Mouse (Mus musculus): ENCODE measurements around the gene Slc25a26. TPM values are rescaled to one million over a fixed set of nuclear protein-coding genes. Genes with fewer than 3 reads are reported as not detected.

The Slc25a26 gene
- polyA plus RNA-seq, 1 experiment from 2014 or later = 7.7 TPM

- Histone ChIP-seq H3K36me3 (no peaks in the 10 kb centered on the region), H3K27me3 (no peaks in the 10 kb centered on the region), H3K4me3 (no peak overlapping the region), H3K27ac (no peak overlapping the region), H3K9me3 (no peaks in the 10 kb centered on the region), H3K9ac (no peak overlapping the region), H3K4me1 (replicated peaks) (no peaks in the 10 kb centered on the region), H3K4me2 (no peak overlapping the region)
- WGBS = 79% methylated on average over 1 of the region's 1 CpGs
- no peak for ATAC-seq (ENCODE audit: low FRiP score)
Measured at GRCm38 (mm10) chr6:94561346-94561745, 61.2 kb downstream of the Slc25a26 start.

- H3K9me3 ChIP-seq = no peaks in the 10 kb centered on the region
- no peak for ATAC-seq (ENCODE audit: low FRiP score)
- H3K27ac ChIP-seq = no peak overlapping the region
- H3K4me1 ChIP-seq (replicated peaks) = no peaks in the 10 kb centered on the region
- WGBS = 64% methylated on average over 8 of the region's 8 CpGs
- H3K4me3 ChIP-seq = no peak overlapping the region
- H3K9ac ChIP-seq = no peak overlapping the region
- H3K36me3 ChIP-seq = no peaks in the 10 kb centered on the region
- H3K27me3 ChIP-seq = no peaks in the 10 kb centered on the region
- no peak overlapping the region for H3K4me2 ChIP-seq
Measured at GRCm38 (mm10) chr6:94563203-94563940, 63.2 kb downstream of the Slc25a26 start.

GRCm38 (mm10) chr6:94565766-94566165 is 65.6 kb downstream of the Slc25a26 start:
- Histone ChIP-seq H3K9ac (no peak overlapping the region), H3K27ac (no peak overlapping the region), H3K27me3 (no peaks in the 10 kb centered on the region), H3K4me2 (no peak overlapping the region), H3K36me3 (no peaks in the 10 kb centered on the region), H3K9me3 (no peaks in the 10 kb centered on the region), H3K4me3 (no peak overlapping the region), H3K4me1 (replicated peaks) (no peaks in the 10 kb centered on the region)
- ATAC-seq (ENCODE audit: low FRiP score) = no peak
- WGBS = 93% methylated on average over 2 of the region's 2 CpGs

- WGBS = 97% methylated on average over 2 of the region's 2 CpGs
- H3K4me1 ChIP-seq (replicated peaks) = no peaks in the 10 kb centered on the region
- no peaks in the 10 kb centered on the region for H3K27me3 ChIP-seq
- no peak overlapping the region for H3K4me2 ChIP-seq
- no peak overlapping the region for H3K27ac ChIP-seq
- no peak overlapping the region for H3K9ac ChIP-seq
- H3K9me3 ChIP-seq = no peaks in the 10 kb centered on the region; the same call in 1 of the 2 replicates
- no peak overlapping the region for H3K4me3 ChIP-seq
- ATAC-seq (ENCODE audit: low FRiP score) = no peak
- no peaks in the 10 kb centered on the region for H3K36me3 ChIP-seq
Measured at GRCm38 (mm10) chr6:94568040-94568439, 67.9 kb downstream of the Slc25a26 start.

- no peak for ATAC-seq (ENCODE audit: low FRiP score)
Measured at GRCm38 (mm10) chr6:94575526-94576166, 75.5 kb downstream of the Slc25a26 start.

GRCm38 (mm10) chr6:94577991-94578390 is 77.9 kb downstream of the Slc25a26 start:
- Histone ChIP-seq H3K4me1 (replicated peaks) (peaks cover 26% of the 10 kb centered on the region), H3K27ac (peak overlapping the region; percentile 40), H3K9ac (no peak overlapping the region), H3K4me3 (no peak overlapping the region), H3K36me3 (no peaks in the 10 kb centered on the region), H3K27me3 (no peaks in the 10 kb centered on the region), H3K4me2 (no peak overlapping the region), H3K9me3 (no peaks in the 10 kb centered on the region)
- WGBS = 13% methylated on average over 8 of the region's 8 CpGs
- ATAC-seq (ENCODE audit: low FRiP score) = peak; percentile 75; the same call in 1 of the 2 replicates

More at GRCm38 (mm10) chr6:94575526-94576166, 75.5 kb downstream of the Slc25a26 start:
- H3K9me3 ChIP-seq = no peaks in the 10 kb centered on the region; the same call in 1 of the 2 replicates
- 0 out of 2 replicates have a peak overlapping the region, but pooled peaks have one; percentile 43 for H3K9ac ChIP-seq
- H3K27me3 ChIP-seq = no peaks in the 10 kb centered on the region
- H3K4me1 ChIP-seq (replicated peaks) = peaks cover 26% of the 10 kb centered on the region
- no peaks in the 10 kb centered on the region for H3K36me3 ChIP-seq
- 0 out of 2 replicates have a peak overlapping the region, but pooled peaks have one; percentile 8 for H3K4me2 ChIP-seq
- no peak overlapping the region for H3K4me3 ChIP-seq
- H3K27ac ChIP-seq = peak overlapping the region; percentile 67
- WGBS = 28% methylated on average over 9 of the region's 9 CpGs

- WGBS = 92% methylated on average over 9 of the region's 9 CpGs
- Histone ChIP-seq H3K36me3 (no peaks in the 10 kb centered on the region), H3K9ac (no peak overlapping the region), H3K27ac (no peak overlapping the region), H3K4me1 (replicated peaks) (0 out of 2 replicates have a peak, but pooled peaks cover 6% of the 10 kb centered on the region), H3K9me3 (no peaks in the 10 kb centered on the region), H3K4me2 (no peak overlapping the region), H3K27me3 (no peaks in the 10 kb centered on the region), H3K4me3 (no peak overlapping the region)
- no peak for ATAC-seq (ENCODE audit: low FRiP score)
Measured at GRCm38 (mm10) chr6:94582055-94582454, 81.9 kb downstream of the Slc25a26 start.

DNA sequence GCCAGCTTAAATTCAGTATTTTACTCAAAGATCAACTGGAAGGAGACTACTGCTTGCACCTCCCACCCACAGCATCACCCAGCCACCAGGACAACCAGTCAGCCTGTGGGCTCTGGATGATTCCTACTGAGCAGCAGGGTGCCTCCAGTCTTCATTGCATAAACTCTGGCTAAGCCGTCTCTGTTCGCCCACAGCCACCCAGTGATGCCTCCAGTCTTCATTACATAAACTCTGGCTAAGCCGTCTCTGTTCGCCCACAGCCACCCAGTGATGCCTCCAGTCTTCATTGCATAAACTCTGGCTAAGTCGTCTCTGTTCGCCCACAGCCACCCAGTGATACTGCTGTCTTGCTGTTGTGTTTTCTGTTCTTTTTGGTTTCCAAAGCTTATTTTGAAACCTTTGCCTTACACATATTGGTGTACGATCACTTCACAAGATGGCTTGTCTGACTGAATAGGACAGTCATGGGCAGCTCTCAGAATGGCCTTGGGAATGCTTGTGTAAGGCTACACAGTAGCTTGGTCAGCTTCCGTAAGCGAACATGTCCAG is 84.1 kb downstream of the Slc25a26 start:
- Histone ChIP-seq H3K4me2 (no peak overlapping the region), H3K4me3 (no peak overlapping the region), H3K9ac (no peak overlapping the region), H3K36me3 (no peaks in the 10 kb centered on the region), H3K4me1 (replicated peaks) (no peaks in the 10 kb centered on the region), H3K9me3 (no peaks in the 10 kb centered on the region), H3K27me3 (no peaks in the 10 kb centered on the region), H3K27ac (no peak overlapping the region)
- WGBS = 94% methylated on average over 9 of the region's 9 CpGs
- no peak for ATAC-seq (ENCODE audit: low FRiP score)

- no peak overlapping the region for H3K9ac ChIP-seq
- H3K27me3 ChIP-seq = no peaks in the 10 kb centered on the region
- no peak overlapping the region for H3K27ac ChIP-seq
- 91% methylated on average over 4 of the region's 4 CpGs for WGBS
- no peak for ATAC-seq (ENCODE audit: low FRiP score)
- H3K36me3 ChIP-seq = no peaks in the 10 kb centered on the region
- no peaks in the 10 kb centered on the region for H3K4me1 ChIP-seq (replicated peaks)
- no peak overlapping the region for H3K4me3 ChIP-seq
- no peaks in the 10 kb centered on the region for H3K9me3 ChIP-seq
- no peak overlapping the region for H3K4me2 ChIP-seq
Measured at GRCm38 (mm10) chr6:94584976-94585375, 84.8 kb downstream of the Slc25a26 start.

DNA sequence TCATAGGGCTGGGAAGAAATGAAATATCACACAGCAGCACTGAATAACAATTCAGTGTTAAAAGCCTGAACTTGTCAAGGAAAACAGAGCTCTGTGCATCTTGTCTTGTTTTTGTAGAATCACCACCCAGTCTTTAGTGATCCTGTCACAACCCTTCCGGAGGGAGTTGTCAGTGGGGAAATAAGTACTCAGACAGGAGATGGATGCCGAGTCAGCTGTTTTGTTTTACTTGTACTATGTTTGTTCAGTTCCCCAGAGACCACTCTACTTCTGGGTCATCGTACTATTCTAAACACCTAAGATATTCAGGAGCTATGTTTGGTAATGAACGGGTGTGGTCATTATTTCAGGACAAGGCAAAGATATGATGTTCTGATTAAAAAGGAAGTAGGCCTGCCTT is 88.2 kb downstream of the Slc25a26 start:
- H3K4me3 ChIP-seq = no peak overlapping the region
- peaks cover 12% of the 10 kb centered on the region for H3K4me1 ChIP-seq (replicated peaks)
- no peak overlapping the region for H3K27ac ChIP-seq
- ATAC-seq (ENCODE audit: low FRiP score) = no peak
- H3K36me3 ChIP-seq = no peaks in the 10 kb centered on the region
- no peaks in the 10 kb centered on the region for H3K9me3 ChIP-seq
- WGBS = 84% methylated on average over 4 of the region's 4 CpGs
- H3K9ac ChIP-seq = no peak overlapping the region
- no peak overlapping the region for H3K4me2 ChIP-seq
- H3K27me3 ChIP-seq = no peaks in the 10 kb centered on the region

DNA sequence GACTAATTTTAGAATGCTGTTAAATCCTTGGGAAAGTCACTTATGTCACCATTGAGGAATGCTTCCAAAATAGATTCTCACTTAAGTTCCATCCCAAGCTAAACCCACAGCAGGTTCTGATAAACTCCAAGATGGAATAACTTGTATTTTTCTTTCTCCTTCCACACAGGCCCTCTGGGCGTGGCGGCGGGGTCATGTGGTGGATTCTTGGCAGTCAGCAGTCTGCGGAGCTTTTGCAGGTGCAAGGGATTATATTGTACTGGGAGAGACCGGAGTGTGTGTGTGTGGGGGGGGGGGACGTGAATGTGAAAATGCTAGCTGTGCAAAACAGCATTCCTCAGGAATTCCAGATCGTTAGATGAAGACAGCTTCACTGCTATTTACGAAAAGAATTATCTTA is 92.1 kb downstream of the Slc25a26 start:
- WGBS = 36% methylated on average over 8 of the region's 8 CpGs
- Histone ChIP-seq H3K36me3 (no peaks in the 10 kb centered on the region), H3K9me3 (no peaks in the 10 kb centered on the region), H3K4me2 (0 out of 2 replicates have a peak overlapping the region, but pooled peaks have one; percentile 13), H3K4me3 (no peak overlapping the region), H3K4me1 (replicated peaks) (peaks cover 23% of the 10 kb centered on the region), H3K9ac (no peak overlapping the region), H3K27me3 (no peaks in the 10 kb centered on the region), H3K27ac (peak overlapping the region; percentile 70; the same call in 1 of the 2 replicates)
- ATAC-seq (ENCODE audit: low FRiP score) = no peak

DNA sequence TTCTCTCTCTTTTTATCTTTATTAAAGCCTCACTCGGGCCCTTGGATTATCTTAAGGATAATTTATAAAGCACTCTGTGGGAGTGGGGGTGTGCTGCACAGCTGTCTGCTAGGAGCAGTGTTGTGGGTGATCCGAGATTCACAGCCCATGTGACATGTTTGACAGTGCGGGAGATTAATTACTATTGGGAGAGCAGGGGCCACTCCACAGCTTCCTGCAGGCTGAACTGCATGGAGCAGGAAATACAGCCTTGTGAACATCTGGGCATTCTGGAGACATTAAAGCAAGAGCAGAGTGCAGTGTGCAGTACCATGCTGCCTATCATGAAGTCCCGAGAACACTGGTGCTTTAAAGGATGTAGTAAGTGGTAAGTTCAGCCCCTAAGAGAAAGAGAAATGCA is 92.6 kb downstream of the Slc25a26 start:
- H3K27me3 ChIP-seq = no peaks in the 10 kb centered on the region
- no peaks in the 10 kb centered on the region for H3K36me3 ChIP-seq
- H3K27ac ChIP-seq = peak overlapping the region; percentile 70
- no peaks in the 10 kb centered on the region for H3K9me3 ChIP-seq
- peak; percentile 69 for ATAC-seq (ENCODE audit: low FRiP score)
- 22% methylated on average over 4 of the region's 4 CpGs for WGBS
- no peak overlapping the region for H3K9ac ChIP-seq
- 0 out of 2 replicates have a peak overlapping the region, but pooled peaks have one; percentile 17 for H3K4me2 ChIP-seq
- H3K4me3 ChIP-seq = no peak overlapping the region
- peaks cover 23% of the 10 kb centered on the region for H3K4me1 ChIP-seq (replicated peaks)

Measured in hindbrain, embryonic 13.5 days (tissue).